Mouse (Mus musculus): ENCODE measurements around the gene Gabrb3. TPM values are rescaled to one million over a fixed set of nuclear protein-coding genes. Genes with fewer than 3 reads are reported as not detected.

Gabrb3 gene
- polyA plus RNA-seq, 1 experiment from 2014 or later = 0.58 TPM

- Histone ChIP-seq H3K27ac (ENCODE audit: low read length) (no peak overlapping the region), H3K9ac (ENCODE audit: low read length) (peak overlapping the region; percentile 62), H3K4me3 (ENCODE audit: low read length) (peak overlapping the region; percentile 67), H3K9me3 (replicated peaks; ENCODE audit: control insufficient read depth, low read length) (no peaks in the 10 kb centered on the region), H3K27me3 (ENCODE audit: control insufficient read depth, insufficient read depth, low read length) (peaks cover 33% of the 10 kb centered on the region), H3K4me2 (ENCODE audit: low read depth, low read length) (peak overlapping the region; percentile 93), H3K4me1 (ENCODE audit: control insufficient read depth, insufficient read depth, low read length) (peaks cover 6% of the 10 kb centered on the region; the same call in 1 of the 2 replicates), H3K36me3 (ENCODE audit: control insufficient read depth, insufficient read depth) (no peaks in the 10 kb centered on the region)
- WGBS = under 1% methylated on average over 59 of the region's 74 CpGs
- ATAC-seq (replicated peaks; ENCODE audit: extremely low read depth, insufficient read depth, low FRiP score) = peak; percentile 92
Measured at GRCm38 (mm10) chr7:57590451-57591248, 171.2 kb downstream of the Gabrb3 start.

GRCm38 (mm10) chr7:57591249-57591577 lies 171.7 kb downstream of the Gabrb3 start:
- under 1% methylated on average over 30 of the region's 34 CpGs for WGBS
- ATAC-seq (replicated peaks; ENCODE audit: extremely low read depth, insufficient read depth, low FRiP score) = peak; percentile 25
- Histone ChIP-seq H3K4me3 (ENCODE audit: low read length) (peak overlapping the region; percentile 67), H3K9ac (ENCODE audit: low read length) (no peak overlapping the region), H3K27me3 (ENCODE audit: control insufficient read depth, insufficient read depth, low read length) (peaks cover 33% of the 10 kb centered on the region), H3K27ac (ENCODE audit: low read length) (no peak overlapping the region), H3K4me1 (ENCODE audit: control insufficient read depth, insufficient read depth, low read length) (peaks cover 6% of the 10 kb centered on the region; the same call in 1 of the 2 replicates), H3K36me3 (ENCODE audit: control insufficient read depth, insufficient read depth) (no peaks in the 10 kb centered on the region), H3K4me2 (ENCODE audit: low read depth, low read length) (peak overlapping the region; percentile 93), H3K9me3 (replicated peaks; ENCODE audit: control insufficient read depth, low read length) (no peaks in the 10 kb centered on the region)

- peaks cover 6% of the 10 kb centered on the region; the same call in 1 of the 2 replicates for H3K4me1 ChIP-seq (ENCODE audit: control insufficient read depth, insufficient read depth, low read length)
- H3K27ac ChIP-seq (ENCODE audit: low read length) = no peak overlapping the region
- H3K9ac ChIP-seq (ENCODE audit: low read length) = no peak overlapping the region
- no peaks in the 10 kb centered on the region for H3K36me3 ChIP-seq (ENCODE audit: control insufficient read depth, insufficient read depth)
- peak overlapping the region; percentile 93 for H3K4me2 ChIP-seq (ENCODE audit: low read depth, low read length)
- H3K4me3 ChIP-seq (ENCODE audit: low read length) = peak overlapping the region; percentile 67
- no peaks in the 10 kb centered on the region for H3K9me3 ChIP-seq (replicated peaks; ENCODE audit: control insufficient read depth, low read length)
- ATAC-seq (replicated peaks; ENCODE audit: extremely low read depth, insufficient read depth, low FRiP score) = peak; percentile 52; the same call in 1 of the 2 replicates
- under 1% methylated on average over 56 of the region's 56 CpGs for WGBS
- peaks cover 33% of the 10 kb centered on the region for H3K27me3 ChIP-seq (ENCODE audit: control insufficient read depth, insufficient read depth, low read length)
Measured at GRCm38 (mm10) chr7:57591578-57592431, 172.3 kb downstream of the Gabrb3 start.

GRCm38 (mm10) chr7:57597341-57597740 lies 177.8 kb downstream of the Gabrb3 start:
- no peak overlapping the region for H3K27ac ChIP-seq (ENCODE audit: low read length)
- H3K4me1 ChIP-seq (ENCODE audit: control insufficient read depth, insufficient read depth, low read length) = no peaks in the 10 kb centered on the region
- H3K27me3 ChIP-seq (ENCODE audit: control insufficient read depth, insufficient read depth, low read length) = peaks cover 1% of the 10 kb centered on the region
- H3K9ac ChIP-seq (ENCODE audit: low read length) = no peak overlapping the region
- no peak overlapping the region for H3K4me3 ChIP-seq (ENCODE audit: low read length)
- H3K36me3 ChIP-seq (ENCODE audit: control insufficient read depth, insufficient read depth) = no peaks in the 10 kb centered on the region
- 68% methylated on average over 5 of the region's 5 CpGs for WGBS
- no peak overlapping the region for H3K4me2 ChIP-seq (ENCODE audit: low read depth, low read length)
- no peaks in the 10 kb centered on the region for H3K9me3 ChIP-seq (replicated peaks; ENCODE audit: control insufficient read depth, low read length)
- no peak for ATAC-seq (replicated peaks; ENCODE audit: extremely low read depth, insufficient read depth, low FRiP score)

- H3K36me3 ChIP-seq (ENCODE audit: control insufficient read depth, insufficient read depth) = no peaks in the 10 kb centered on the region
- H3K4me2 ChIP-seq (ENCODE audit: low read depth, low read length) = no peak overlapping the region
- 52% methylated on average over 3 of the region's 3 CpGs for WGBS
- no peak overlapping the region for H3K4me3 ChIP-seq (ENCODE audit: low read length)
- no peaks in the 10 kb centered on the region for H3K27me3 ChIP-seq (ENCODE audit: control insufficient read depth, insufficient read depth, low read length)
- H3K27ac ChIP-seq (ENCODE audit: low read length) = no peak overlapping the region
- no peak overlapping the region for H3K9ac ChIP-seq (ENCODE audit: low read length)
- ATAC-seq (replicated peaks; ENCODE audit: extremely low read depth, insufficient read depth, low FRiP score) = no peak
- H3K9me3 ChIP-seq (replicated peaks; ENCODE audit: control insufficient read depth, low read length) = no peaks in the 10 kb centered on the region
- no peaks in the 10 kb centered on the region for H3K4me1 ChIP-seq (ENCODE audit: control insufficient read depth, insufficient read depth, low read length)
Measured at GRCm38 (mm10) chr7:57618697-57619096, 199.2 kb downstream of the Gabrb3 start.

GRCm38 (mm10) chr7:57620036-57620435 lies 200.5 kb downstream of the Gabrb3 start:
- Histone ChIP-seq H3K27me3 (ENCODE audit: control insufficient read depth, insufficient read depth, low read length) (no peaks in the 10 kb centered on the region), H3K27ac (ENCODE audit: low read length) (no peak overlapping the region), H3K9ac (ENCODE audit: low read length) (no peak overlapping the region), H3K4me1 (ENCODE audit: control insufficient read depth, insufficient read depth, low read length) (no peaks in the 10 kb centered on the region), H3K9me3 (replicated peaks; ENCODE audit: control insufficient read depth, low read length) (no peaks in the 10 kb centered on the region), H3K4me3 (ENCODE audit: low read length) (no peak overlapping the region), H3K36me3 (ENCODE audit: control insufficient read depth, insufficient read depth) (no peaks in the 10 kb centered on the region), H3K4me2 (ENCODE audit: low read depth, low read length) (no peak overlapping the region)
- ATAC-seq (replicated peaks; ENCODE audit: extremely low read depth, insufficient read depth, low FRiP score) = no peak
- whole genome bisulfite sequencing = 83% methylated on average over 2 of the region's 2 CpGs

- Histone ChIP-seq H3K27me3 (ENCODE audit: control insufficient read depth, insufficient read depth, low read length) (no peaks in the 10 kb centered on the region), H3K4me2 (ENCODE audit: low read depth, low read length) (no peak overlapping the region), H3K9ac (ENCODE audit: low read length) (no peak overlapping the region), H3K4me3 (ENCODE audit: low read length) (no peak overlapping the region), H3K9me3 (replicated peaks; ENCODE audit: control insufficient read depth, low read length) (no peaks in the 10 kb centered on the region), H3K36me3 (ENCODE audit: control insufficient read depth, insufficient read depth) (no peaks in the 10 kb centered on the region), H3K4me1 (ENCODE audit: control insufficient read depth, insufficient read depth, low read length) (no peaks in the 10 kb centered on the region), H3K27ac (ENCODE audit: low read length) (no peak overlapping the region)
- 53% methylated on average over 4 of the region's 4 CpGs for WGBS
- ATAC-seq (replicated peaks; ENCODE audit: extremely low read depth, insufficient read depth, low FRiP score) = no peak
Measured at GRCm38 (mm10) chr7:57623718-57624117, 204.2 kb downstream of the Gabrb3 start.

GRCm38 (mm10) chr7:57635026-57635425 lies 215.5 kb downstream of the Gabrb3 start:
- no peak overlapping the region for H3K4me2 ChIP-seq (ENCODE audit: low read depth, low read length)
- no peaks in the 10 kb centered on the region for H3K27me3 ChIP-seq (ENCODE audit: control insufficient read depth, insufficient read depth, low read length)
- ATAC-seq (replicated peaks; ENCODE audit: extremely low read depth, insufficient read depth, low FRiP score) = no peak
- no peaks in the 10 kb centered on the region for H3K4me1 ChIP-seq (ENCODE audit: control insufficient read depth, insufficient read depth, low read length)
- no peak overlapping the region for H3K9ac ChIP-seq (ENCODE audit: low read length)
- H3K9me3 ChIP-seq (replicated peaks; ENCODE audit: control insufficient read depth, low read length) = no peaks in the 10 kb centered on the region
- H3K36me3 ChIP-seq (ENCODE audit: control insufficient read depth, insufficient read depth) = no peaks in the 10 kb centered on the region
- 73% methylated on average over 4 of the region's 4 CpGs for WGBS
- no peak overlapping the region for H3K4me3 ChIP-seq (ENCODE audit: low read length)
- H3K27ac ChIP-seq (ENCODE audit: low read length) = no peak overlapping the region

GRCm38 (mm10) chr7:57635687-57636086 lies 216.2 kb downstream of the Gabrb3 start:
- Histone ChIP-seq H3K4me1 (ENCODE audit: control insufficient read depth, insufficient read depth, low read length) (no peaks in the 10 kb centered on the region), H3K27ac (ENCODE audit: low read length) (no peak overlapping the region), H3K9me3 (replicated peaks; ENCODE audit: control insufficient read depth, low read length) (no peaks in the 10 kb centered on the region), H3K9ac (ENCODE audit: low read length) (no peak overlapping the region), H3K27me3 (ENCODE audit: control insufficient read depth, insufficient read depth, low read length) (no peaks in the 10 kb centered on the region), H3K4me2 (ENCODE audit: low read depth, low read length) (no peak overlapping the region), H3K36me3 (ENCODE audit: control insufficient read depth, insufficient read depth) (no peaks in the 10 kb centered on the region), H3K4me3 (ENCODE audit: low read length) (no peak overlapping the region)
- no peak for ATAC-seq (replicated peaks; ENCODE audit: extremely low read depth, insufficient read depth, low FRiP score)
- WGBS = 54% methylated on average over 4 of the region's 4 CpGs
